In genomic region chr1:58504577-58505254, GRCm38 (mm10) we compare ENCODE assay signal across 8 mouse cellular contexts. TPM values are rescaled to one million over a fixed set of nuclear protein-coding genes. Genes with fewer than 3 reads are reported as not detected.
DNase-seq lines count a peak whose midpoint lies in the region; ATAC-seq lines count a peak whose summit lies in the region.

TSS of gene Orc2 (minus strand) at chr1:58505109.

- DNase-seq in adrenal gland, adult (ENCODE audit: inconsistent age in 2 of 2, low spot score in 1 of 2): peak; percentile 94 to 97
- peak; percentile 96 for DNase-seq in embryo, embryonic 10.5 days (ENCODE audit: low spot score)
- peak; percentile 92 for DNase-seq in gastrocnemius, postnatal 14 days
- peak; percentile 92 to 95 for DNase-seq in left cerebral cortex, postnatal 10 days (ENCODE audit: extremely low spot score in 1 of 2, low spot score in 2 of 2)
- peak; percentile 94 for DNase-seq in right cerebral cortex, postnatal 25 days
- DNase-seq in urinary bladder, postnatal 4 days (ENCODE audit: low spot score in 2 of 2): peak; percentile 87 to 90

- intact Hi-C loops in gastrocnemius, postnatal 14 days (cut with DNase I; ENCODE audit: low total_unique reads): no loop called here
- intact Hi-C loops in left cerebral cortex, postnatal 10 days (cut with DNase I): no loop called here

- peak; percentile 100 for ATAC-seq in inflammation-experienced regulatory T-cells, adult 6 months
- ATAC-seq in megakaryocyte-erythroid progenitor cell, adult 5-6 weeks (replicated peaks; ENCODE audit: low FRiP score, low TSS enrichment, poor library complexity, severe bottlenecking): peak; percentile 94

RNA-seq across cellular contexts. Expression of gene Orc2, which starts in this region (rescaled TPM):
- 10 to 100 TPM in 1 of 2 experiments, 1 to 10 TPM in 1; 9.8 to 11.1 TPM for total RNA-seq in gastrocnemius, postnatal 14 days (2021)
- 10 to 100 TPM; 13.7 to 30.8 (median 27.1) TPM for polyA plus RNA-seq in inflammation-experienced regulatory T-cells, adult 6 months (2017; shearing (Covaris generic))
- 10 to 100 TPM; 19.2 to 20.2 TPM for total RNA-seq in left cerebral cortex, postnatal 10 days (2021)
- 101 and 111 TPM in 2 replicates for total RNA-seq in megakaryocyte-erythroid progenitor cell, adult 5-6 weeks (2014; fragmentation: Nextera tagmentation)
- 138 and 155 TPM in 2 replicates for total RNA-seq in megakaryocyte-erythroid progenitor cell, adult 5-6 weeks (2017)

Comparison
In these comparisons a context has a peak if more than half of its experiments do, and no peak if none do; other contexts are left out.
1. Peak in every context shown above with its lines: DNase-seq and ATAC-seq.
2. RNA of gene Orc2 (total RNA-seq): 101 to 155 TPM in megakaryocyte-erythroid progenitor cell, adult 5-6 weeks; 19.2 to 20.2 TPM in left cerebral cortex, postnatal 10 days and 9.8 to 11.1 TPM in gastrocnemius, postnatal 14 days; every median in the first group is over 4 times any median in the second.